Mouse (Mus musculus): ENCODE data around the gene Cox14. TPM values are rescaled to one million over a fixed set of nuclear protein-coding genes. Genes with fewer than 3 reads are reported as not detected.

Cox14 gene
- polyA plus RNA-seq, 1 experiment from 2014 or later, result 199 TPM

- Histone ChIP-seq H3K4me3 (ENCODE audit: low read depth, low read length) (no peak overlapping the region), H3K4me1 (replicated peaks; ENCODE audit: control insufficient read depth, insufficient read depth) (peaks cover 4% of the 10 kb centered on the region; the same call in 1 of the 2 replicates), H3K4me2 (replicated peaks; ENCODE audit: low read depth) (no peak overlapping the region), H3K36me3 (ENCODE audit: control insufficient read depth, insufficient read depth, low read length) (peaks cover 2% of the 10 kb centered on the region; the same call in 1 of the 2 replicates), H3K27me3 (ENCODE audit: control insufficient read depth, insufficient read depth, low read length) (no peaks in the 10 kb centered on the region), H3K9ac (ENCODE audit: low read length) (no peak overlapping the region), H3K9me3 (ENCODE audit: control insufficient read depth, low read length) (no peaks in the 10 kb centered on the region), H3K27ac (replicated peaks) (no peak overlapping the region)
- TF ChIP-seq CTCF (IDR thresholded peaks at IDR 0.05; ENCODE audit: low read depth) (peak; percentile 46), EP300 (optimal IDR thresholded peaks at IDR 0.05) (no peak)
- WGBS, result 85% methylated on average over 4 of the region's 4 CpGs
- no peak for ATAC-seq (ENCODE audit: low FRiP score, low TSS enrichment)
- DNase-seq (ENCODE audit: low spot score), result no peak
These were observed 3.8 kb downstream of the Cox14 start for GRCm38 (mm10) chr15:99729056-99729783.

- DNase-seq (ENCODE audit: low spot score), result no peak
- peaks cover 4% of the 10 kb centered on the region for H3K36me3 ChIP-seq (ENCODE audit: control insufficient read depth, insufficient read depth, low read length)
- H3K4me2 ChIP-seq (replicated peaks; ENCODE audit: low read depth), result no peak overlapping the region
- no peak overlapping the region for H3K9ac ChIP-seq (ENCODE audit: low read length)
- ATAC-seq (ENCODE audit: low FRiP score, low TSS enrichment), result no peak
- no peak for TF ChIP-seq CTCF (IDR thresholded peaks at IDR 0.05; ENCODE audit: low read depth)
- no peak for TF ChIP-seq EP300 (optimal IDR thresholded peaks at IDR 0.05)
- H3K27ac ChIP-seq (replicated peaks), result no peak overlapping the region
- H3K4me3 ChIP-seq (ENCODE audit: low read depth, low read length), result no peak overlapping the region
- no peaks in the 10 kb centered on the region for H3K4me1 ChIP-seq (replicated peaks; ENCODE audit: control insufficient read depth, insufficient read depth)
- no peaks in the 10 kb centered on the region for H3K9me3 ChIP-seq (ENCODE audit: control insufficient read depth, low read length)
- H3K27me3 ChIP-seq (ENCODE audit: control insufficient read depth, insufficient read depth, low read length), result no peaks in the 10 kb centered on the region
- WGBS, result 92% methylated on average over 1 of the region's 2 CpGs
These were observed 5.7 kb downstream of the Cox14 start for GRCm38 (mm10) chr15:99731167-99731566.

GRCm38 (mm10) chr15:99731678-99732077 lies 6.3 kb downstream of the Cox14 start:
- no peak for TF ChIP-seq CTCF (IDR thresholded peaks at IDR 0.05; ENCODE audit: low read depth)
- no peak for TF ChIP-seq EP300 (optimal IDR thresholded peaks at IDR 0.05)
- H3K4me1 ChIP-seq (replicated peaks; ENCODE audit: control insufficient read depth, insufficient read depth), result no peaks in the 10 kb centered on the region
- WGBS, result 94% methylated on average over 3 of the region's 3 CpGs
- no peaks in the 10 kb centered on the region for H3K9me3 ChIP-seq (ENCODE audit: control insufficient read depth, low read length)
- peaks cover 5% of the 10 kb centered on the region for H3K36me3 ChIP-seq (ENCODE audit: control insufficient read depth, insufficient read depth, low read length)
- DNase-seq (ENCODE audit: low spot score) (no peak), ATAC-seq (ENCODE audit: low FRiP score, low TSS enrichment) (no peak)
- no peak overlapping the region for H3K27ac ChIP-seq (replicated peaks)
- H3K27me3 ChIP-seq (ENCODE audit: control insufficient read depth, insufficient read depth, low read length), result no peaks in the 10 kb centered on the region
- no peak overlapping the region for H3K4me2 ChIP-seq (replicated peaks; ENCODE audit: low read depth)
- no peak overlapping the region for H3K4me3 ChIP-seq (ENCODE audit: low read depth, low read length)
- H3K9ac ChIP-seq (ENCODE audit: low read length), result no peak overlapping the region

DNA sequence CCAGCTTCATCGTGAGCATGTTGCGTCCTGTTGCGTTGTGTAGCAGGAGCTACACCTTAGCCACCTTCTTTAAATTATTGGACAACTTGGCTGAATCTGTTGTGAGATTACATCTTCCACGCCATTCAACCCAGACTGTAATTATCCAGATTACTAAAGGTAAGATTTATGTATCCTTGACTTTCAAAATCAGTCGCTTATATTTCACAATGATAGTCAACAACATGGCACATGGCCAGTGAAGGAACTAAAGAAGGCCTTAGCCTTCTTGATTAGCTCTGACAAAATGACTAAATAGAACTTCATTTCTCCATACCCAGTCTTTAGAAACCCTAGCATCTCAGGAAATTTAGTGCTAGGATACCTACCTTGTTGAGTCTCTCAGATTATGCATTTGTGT lies 7.8 kb downstream of the Cox14 start:
- H3K4me1 ChIP-seq (replicated peaks; ENCODE audit: control insufficient read depth, insufficient read depth), result no peaks in the 10 kb centered on the region
- 74% methylated on average over 5 of the region's 5 CpGs for WGBS
- H3K27me3 ChIP-seq (ENCODE audit: control insufficient read depth, insufficient read depth, low read length), result no peaks in the 10 kb centered on the region
- H3K36me3 ChIP-seq (ENCODE audit: control insufficient read depth, insufficient read depth, low read length), result peaks cover 10% of the 10 kb centered on the region
- TF ChIP-seq EP300 (optimal IDR thresholded peaks at IDR 0.05), result no peak
- TF ChIP-seq CTCF (IDR thresholded peaks at IDR 0.05; ENCODE audit: low read depth), result no peak
- H3K4me3 ChIP-seq (ENCODE audit: low read depth, low read length), result no peak overlapping the region
- ATAC-seq (ENCODE audit: low FRiP score, low TSS enrichment) (no peak), DNase-seq (ENCODE audit: low spot score) (no peak)
- no peak overlapping the region for H3K27ac ChIP-seq (replicated peaks)
- no peak overlapping the region for H3K4me2 ChIP-seq (replicated peaks; ENCODE audit: low read depth)
- H3K9me3 ChIP-seq (ENCODE audit: control insufficient read depth, low read length), result no peaks in the 10 kb centered on the region
- H3K9ac ChIP-seq (ENCODE audit: low read length), result no peak overlapping the region

DNA sequence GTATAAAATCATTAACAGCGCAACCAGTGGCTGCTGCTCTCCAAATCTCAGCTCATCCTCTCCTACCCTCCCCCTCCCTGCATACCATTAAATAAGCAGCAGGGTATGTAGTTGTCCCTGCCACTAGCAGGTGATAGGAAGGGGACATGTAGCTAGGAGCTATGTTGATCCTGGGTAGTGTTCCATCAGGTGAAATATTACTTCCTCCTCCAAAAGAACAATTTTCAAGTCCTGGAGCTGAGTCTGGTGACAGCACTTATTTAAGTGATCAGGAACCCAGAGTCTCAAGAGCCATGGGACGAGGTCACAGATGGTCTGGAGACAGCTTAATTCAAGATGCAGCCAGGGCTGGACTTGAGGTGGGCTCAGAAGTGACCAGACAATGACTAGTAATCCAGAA lies 10.2 kb downstream of the Cox14 start:
- no peak for TF ChIP-seq CTCF (IDR thresholded peaks at IDR 0.05; ENCODE audit: low read depth)
- TF ChIP-seq EP300 (optimal IDR thresholded peaks at IDR 0.05), result no peak
- no peak for DNase-seq (ENCODE audit: low spot score)
- 96% methylated on average over 2 of the region's 2 CpGs for WGBS
- Histone ChIP-seq H3K27ac (replicated peaks) (no peak overlapping the region), H3K27me3 (ENCODE audit: control insufficient read depth, insufficient read depth, low read length) (no peaks in the 10 kb centered on the region), H3K9ac (ENCODE audit: low read length) (no peak overlapping the region), H3K4me2 (replicated peaks; ENCODE audit: low read depth) (no peak overlapping the region), H3K4me1 (replicated peaks; ENCODE audit: control insufficient read depth, insufficient read depth) (no peaks in the 10 kb centered on the region), H3K4me3 (ENCODE audit: low read depth, low read length) (no peak overlapping the region), H3K9me3 (ENCODE audit: control insufficient read depth, low read length) (no peaks in the 10 kb centered on the region), H3K36me3 (ENCODE audit: control insufficient read depth, insufficient read depth, low read length) (peaks cover 21% of the 10 kb centered on the region)
- no peak for ATAC-seq (ENCODE audit: low FRiP score, low TSS enrichment)

DNA sequence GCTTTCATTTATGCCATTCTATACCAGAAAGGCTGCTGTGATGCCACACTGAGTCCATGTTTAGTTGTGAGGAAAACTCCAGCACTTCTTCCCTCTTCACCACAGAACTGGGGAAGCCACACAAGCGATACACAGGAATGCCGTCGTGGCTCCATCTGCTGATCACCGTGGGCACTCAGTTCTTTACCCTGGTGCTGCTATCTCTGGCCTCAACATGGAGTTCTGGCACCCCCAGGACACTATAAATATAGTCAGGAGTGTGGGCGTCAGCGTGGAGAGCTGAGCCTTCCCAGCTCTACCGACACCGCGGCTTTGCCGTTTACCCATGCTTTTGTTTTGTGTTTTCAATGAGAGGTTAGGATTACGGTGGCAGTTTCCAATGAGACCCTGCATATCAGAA lies 11.3 kb downstream of the Cox14 start:
- Histone ChIP-seq H3K27ac (replicated peaks) (no peak overlapping the region), H3K9ac (ENCODE audit: low read length) (no peak overlapping the region; the same call in 1 of the 2 replicates), H3K4me3 (ENCODE audit: low read depth, low read length) (no peak overlapping the region), H3K4me1 (replicated peaks; ENCODE audit: control insufficient read depth, insufficient read depth) (no peaks in the 10 kb centered on the region), H3K27me3 (ENCODE audit: control insufficient read depth, insufficient read depth, low read length) (no peaks in the 10 kb centered on the region), H3K36me3 (ENCODE audit: control insufficient read depth, insufficient read depth, low read length) (peaks cover 24% of the 10 kb centered on the region), H3K9me3 (ENCODE audit: control insufficient read depth, low read length) (no peaks in the 10 kb centered on the region), H3K4me2 (replicated peaks; ENCODE audit: low read depth) (no peak overlapping the region)
- ATAC-seq (ENCODE audit: low FRiP score, low TSS enrichment) (no peak), DNase-seq (ENCODE audit: low spot score) (no peak)
- WGBS, result 86% methylated on average over 11 of the region's 11 CpGs
- TF ChIP-seq CTCF (IDR thresholded peaks at IDR 0.05; ENCODE audit: low read depth) (no peak), EP300 (optimal IDR thresholded peaks at IDR 0.05) (no peak)

Measured in stomach, postnatal 0 days (tissue).